Comparison of ENCODE assay signal across 10 mouse cellular contexts in genomic region chr5:118030022-118030675, GRCm38 (mm10). TPM values are rescaled to one million over a fixed set of nuclear protein-coding genes. Genes with fewer than 3 reads are reported as not detected.
"Had no signal": no experiment of that assay in that cellular context is flagged by ENCODE, and none has a peak within 500 bp of the region (broad histone marks: within the 10 kb centered on the region; RNA-seq: fewer than 3 reads in every experiment).

No protein-coding gene starts in this region.

- H3K9ac ChIP-seq: limb, embryonic 12.5 days; liver, embryonic 13.5 days; lung, embryonic 15.5 days; midbrain, embryonic 13.5 days; neural tube, embryonic 12.5 days had no signal

- H3K9me3 ChIP-seq: liver, embryonic 13.5 days; lung, embryonic 15.5 days; midbrain, embryonic 13.5 days; neural tube, embryonic 12.5 days had no signal

- H3K27ac ChIP-seq: limb, embryonic 12.5 days; liver, embryonic 13.5 days; lung, embryonic 15.5 days; macrophage; midbrain, embryonic 13.5 days; neural tube, embryonic 12.5 days had no signal

- H3K36me3 ChIP-seq: limb, embryonic 12.5 days; liver, embryonic 13.5 days; lung, embryonic 15.5 days; midbrain, embryonic 13.5 days; neural tube, embryonic 12.5 days had no signal

- DNase-seq: kidney, postnatal 10 days; kidney, postnatal 4 days; liver; liver, embryonic 13.5 days; liver, postnatal 0 days had no signal

RNA-seq across cellular contexts. Expression of gene Tesc, which starts 2.6 kb away (rescaled TPM):
- polyA plus RNA-seq: macrophage had no signal
